Mouse (Mus musculus) midbrain, postnatal 0 days (tissue): ENCODE measurements around the gene Galnt9. TPM values are rescaled to one million over a fixed set of nuclear protein-coding genes. Genes with fewer than 3 reads are reported as not detected.

ENCODE experiments used
- ATAC-seq: fragments of 200-750 bp; cut with Nextera tagmentation; 2 replicates; pipeline ENCODE4 v1.8.0; 2017; ENCODE audit warnings: moderate number of reproducible peaks, mild to moderate bottlenecking, moderate TSS enrichment, moderate library complexity; ENCODE audit not compliant: low FRiP score
- DNase-seq: peaks from one replicate; pipeline ENCODE4 v3.0.0-alpha.2; 2015; ENCODE audit warnings: low spot score
- H3K27ac ChIP-seq: fragments of 300-500 bp; sonication (generic); 2 replicates; pipeline ENCODE4 v1.5.1; 2014; ENCODE audit warnings: low read depth, mild to moderate bottlenecking, low read length, mixed read lengths
- H3K27me3 ChIP-seq: fragments of 300-500 bp; sonication (generic); 2 replicates; pipeline ENCODE4 v1.6.1; 2014; ENCODE audit warnings: low read length, control low read depth, mixed read lengths; ENCODE audit not compliant: insufficient read depth
- H3K36me3 ChIP-seq: fragments of 300-500 bp; sonication (generic); 2 replicates; pipeline ENCODE4 v1.6.1; 2014; ENCODE audit warnings: low read length, control low read depth, mixed read lengths; ENCODE audit not compliant: insufficient read depth
- H3K4me1 ChIP-seq: fragments of 300-500 bp; sonication (generic); 2 replicates; pipeline ENCODE4 v1.6.1; 2014; ENCODE audit warnings: mild to moderate bottlenecking, control low read depth, antibody characterized with exemption, low read length, mixed read lengths; ENCODE audit not compliant: insufficient read depth
- H3K4me2 ChIP-seq: fragments of 300-500 bp; sonication (generic); 2 replicates; pipeline ENCODE4 v1.6.1; 2014; ENCODE audit warnings: low read depth, mild to moderate bottlenecking, low read length, mixed read lengths; ENCODE audit not compliant: poor library complexity, severe bottlenecking
- H3K4me3 ChIP-seq: fragments of 300-500 bp; sonication (generic); 2 replicates; pipeline ENCODE4 v1.5.1; 2014; ENCODE audit warnings: low read depth, mild to moderate bottlenecking, low read length, moderate library complexity
- H3K9ac ChIP-seq: fragments of 300-500 bp; sonication (generic); replicated peaks from 2 replicates; pipeline ENCODE4 v1.6.1; 2014; ENCODE audit warnings: mild to moderate bottlenecking, low read length, moderate library complexity, mixed read lengths; ENCODE audit not compliant: poor library complexity, severe bottlenecking
- H3K9me3 ChIP-seq: fragments of 300-500 bp; sonication (generic); 2 replicates; pipeline ENCODE4 v1.6.1; 2016; ENCODE audit warnings: low read length, control low read depth
- CTCF ChIP-seq: IDR thresholded peaks from 2 replicates; pipeline ENCODE4 v1.5.1; 2016; ENCODE audit warnings: antibody characterized with exemption, mild to moderate bottlenecking
- WGBS: fragments of 180-500 bp; shearing (Covaris S2); extraction: QIAGEN DNeasy Blood & Tissue Kit; methylation state at CpG from one replicate; pipeline ENCODE4 v1.1.7; 2014; 5-methylcytosine and 5-hydroxymethylcytosine counted together
- polyA plus RNA-seq: library from polyadenylated mRNA; unstranded; fragments of >200 nt; fragmentation: Nextera tagmentation; extraction: Ambion mirVana; gene quantifications from 2 replicates; pipeline ENCODE4 v1.2.1, GENCODE M21; 2015
- total RNA-seq: library from RNA; depleted of rRNA; stranded (reverse); fragments of >200 nt; gene quantifications from 2 replicates; pipeline ENCODE4 v1.2.3, GENCODE M21; 2014

Gene Galnt9
- total and polyA plus RNA-seq, 2 experiments from 2014 or later: 23.1 to 34.0 TPM

- H3K36me3 ChIP-seq: 0 out of 2 replicates have a peak, but pooled peaks cover 4% of the 10 kb centered on the region
- H3K27ac ChIP-seq: no peak overlapping the region
- no peak overlapping the region for H3K4me2 ChIP-seq
- no peak overlapping the region for H3K4me3 ChIP-seq
- ATAC-seq: no peak
- no peaks in the 10 kb centered on the region for H3K27me3 ChIP-seq
- H3K4me1 ChIP-seq: no peaks in the 10 kb centered on the region
- 88% methylated on average over 8 of the region's 8 CpGs for WGBS
- no peak for DNase-seq
- H3K9ac ChIP-seq: no peak overlapping the region
- no peaks in the 10 kb centered on the region for H3K9me3 ChIP-seq
- TF ChIP-seq CTCF: no peak
Observed at GRCm38 (mm10) chr5:110559679-110560078, 15.5 kb downstream of the Galnt9 start.

- WGBS: 82% methylated on average over 16 of the region's 16 CpGs
- no peak overlapping the region for H3K4me3 ChIP-seq
- DNase-seq: peak; percentile 69
- TF ChIP-seq CTCF: no peak
- H3K27me3 ChIP-seq: no peaks in the 10 kb centered on the region
- H3K4me2 ChIP-seq: no peak overlapping the region
- H3K27ac ChIP-seq: no peak overlapping the region
- ATAC-seq: no peak
- H3K36me3 ChIP-seq: 0 out of 2 replicates have a peak, but pooled peaks cover 4% of the 10 kb centered on the region
- H3K9me3 ChIP-seq: no peaks in the 10 kb centered on the region
- no peaks in the 10 kb centered on the region for H3K4me1 ChIP-seq
- H3K9ac ChIP-seq: no peak overlapping the region
Observed at GRCm38 (mm10) chr5:110562741-110563326, 18.7 kb downstream of the Galnt9 start.

- 0 out of 2 replicates have a peak, but pooled peaks have one; percentile 27 for ATAC-seq
- Histone ChIP-seq H3K27ac (no peak overlapping the region), H3K27me3 (no peaks in the 10 kb centered on the region), H3K4me3 (no peak overlapping the region), H3K9ac (no peak overlapping the region), H3K4me1 (no peaks in the 10 kb centered on the region), H3K4me2 (no peak overlapping the region), H3K36me3 (0 out of 2 replicates have a peak, but pooled peaks cover 4% of the 10 kb centered on the region), H3K9me3 (no peaks in the 10 kb centered on the region)
- no peak for TF ChIP-seq CTCF
- DNase-seq: peak; percentile 25
- 46% methylated on average over 4 of the region's 4 CpGs for WGBS
Observed at GRCm38 (mm10) chr5:110564986-110565644, 21.0 kb downstream of the Galnt9 start.

- no peak overlapping the region for H3K9ac ChIP-seq
- WGBS: 85% methylated on average over 2 of the region's 2 CpGs
- no peaks in the 10 kb centered on the region for H3K27me3 ChIP-seq
- 0 out of 2 replicates have a peak, but pooled peaks cover 4% of the 10 kb centered on the region for H3K36me3 ChIP-seq
- TF ChIP-seq CTCF: no peak
- no peak for ATAC-seq
- no peaks in the 10 kb centered on the region for H3K9me3 ChIP-seq
- no peak overlapping the region for H3K4me3 ChIP-seq
- no peaks in the 10 kb centered on the region for H3K4me1 ChIP-seq
- no peak for DNase-seq
- no peak overlapping the region for H3K4me2 ChIP-seq
- no peak overlapping the region for H3K27ac ChIP-seq
Observed at GRCm38 (mm10) chr5:110567547-110567946, 23.4 kb downstream of the Galnt9 start.

GRCm38 (mm10) chr5:110574888-110575287 is 30.7 kb downstream of the Galnt9 start:
- H3K27ac ChIP-seq: no peak overlapping the region
- TF ChIP-seq CTCF: no peak
- H3K4me1 ChIP-seq: no peaks in the 10 kb centered on the region
- DNase-seq (no peak), ATAC-seq (no peak)
- no peak overlapping the region for H3K4me2 ChIP-seq
- H3K9me3 ChIP-seq: no peaks in the 10 kb centered on the region
- H3K36me3 ChIP-seq: peaks cover 4% of the 10 kb centered on the region; the same call in 1 of the 2 replicates
- H3K27me3 ChIP-seq: no peaks in the 10 kb centered on the region
- 76% methylated on average over 6 of the region's 6 CpGs for WGBS
- no peak overlapping the region for H3K4me3 ChIP-seq
- H3K9ac ChIP-seq: no peak overlapping the region

- no peak for DNase-seq
- no peak overlapping the region for H3K4me2 ChIP-seq
- no peak for ATAC-seq
- H3K9ac ChIP-seq: no peak overlapping the region
- no peak for TF ChIP-seq CTCF
- no peaks in the 10 kb centered on the region for H3K4me1 ChIP-seq
- peaks cover 4% of the 10 kb centered on the region; the same call in 1 of the 2 replicates for H3K36me3 ChIP-seq
- H3K27ac ChIP-seq: no peak overlapping the region
- 91% methylated on average over 4 of the region's 4 CpGs for WGBS
- H3K4me3 ChIP-seq: no peak overlapping the region
- no peaks in the 10 kb centered on the region for H3K27me3 ChIP-seq
- no peaks in the 10 kb centered on the region for H3K9me3 ChIP-seq
Observed at GRCm38 (mm10) chr5:110579296-110579695, 35.1 kb downstream of the Galnt9 start.
